Mouse (Mus musculus): Measurements from ENCODE around the gene Gramd1b. TPM values are rescaled to one million over a fixed set of nuclear protein-coding genes. Genes with fewer than 3 reads are reported as not detected.

Gramd1b gene
- polyA plus RNA-seq, 1 experiment, result 117 TPM

- Histone ChIP-seq H3K27ac (ENCODE audit: insufficient read depth, low read depth, low read length) (no peak overlapping the region), H3K4me3 (ENCODE audit: insufficient read depth, low read depth, low read length) (no peak overlapping the region), H3K4me1 (ENCODE audit: control insufficient read depth, insufficient read depth, low read length) (peaks cover 10% of the 10 kb centered on the region)
- TF ChIP-seq CTCF (IDR thresholded peaks at IDR 0.05; ENCODE audit: insufficient read depth, low read depth, low read length) (no peak), POLR2A (IDR thresholded peaks at IDR 0.05; ENCODE audit: insufficient read depth, low read depth, low read length) (no peak)
- WGBS, result 65% methylated on average over 7 of the region's 7 CpGs
These were observed 285.1 kb downstream of the Gramd1b start for GRCm38 (mm10) chr9:40245974-40246665.

- TF ChIP-seq CTCF (IDR thresholded peaks at IDR 0.05; ENCODE audit: insufficient read depth, low read depth, low read length) (no peak), POLR2A (IDR thresholded peaks at IDR 0.05; ENCODE audit: insufficient read depth, low read depth, low read length) (no peak)
- no peak overlapping the region for H3K4me3 ChIP-seq (ENCODE audit: insufficient read depth, low read depth, low read length)
- peaks cover 15% of the 10 kb centered on the region for H3K4me1 ChIP-seq (ENCODE audit: control insufficient read depth, insufficient read depth, low read length)
- 71% methylated on average over 9 of the region's 9 CpGs for WGBS
- no peak overlapping the region for H3K27ac ChIP-seq (ENCODE audit: insufficient read depth, low read depth, low read length)
These were observed 285.7 kb downstream of the Gramd1b start for GRCm38 (mm10) chr9:40245466-40245865.

Other genes starting within 250 kb of the Gramd1b start
- not detected in 2 replicates for gene Gm21915, start 139.2 kb upstream of the Gramd1b start, polyA plus RNA-seq (2012; ENCODE audit: insufficient read depth, insufficient read length, low replicate concordance, missing spikeins)
- not detected in 2 replicates for gene Clmp, start 154.6 kb upstream of the Gramd1b start, polyA plus RNA-seq (2012; ENCODE audit: insufficient read depth, insufficient read length, low replicate concordance, missing spikeins)